ENCODE assay signal across 1 mouse cellular context in genomic region chr2:34909719-34910118, GRCm38 (mm10).
TF ChIP-seq lines count a peak whose summit lies in the region.

No protein-coding gene starts in this region.

TF ChIP-seq in MEL, 35 proteins besides CTCF, POLR2A, EP300 and RAD21 (continued from another document):
- TF ChIP-seq ZKSCAN1 (IDR thresholded peaks at IDR 0.05; ENCODE audit: low read depth, low read length): peak; percentile 55; the same call in 1 of the 2 replicates
